Mouse (Mus musculus) limb, embryonic 15.5 days (tissue): Measurements from ENCODE around the gene Fam114a1. TPM values are rescaled to one million over a fixed set of nuclear protein-coding genes. Genes with fewer than 3 reads are reported as not detected.
A peak's percentile ranks its signal among the peaks of the same experiment; 100 is the strongest.

Experiments
- ATAC-seq: fragments of 200-750 bp; cut with Nextera tagmentation; 2 replicates; pipeline ENCODE4 v1.8.0; 2017; ENCODE audit warnings: low read depth, moderate TSS enrichment; ENCODE audit not compliant: insufficient number of reproducible peaks, low FRiP score, low TSS enrichment
- H3K27ac ChIP-seq: fragments of 300-500 bp; sonication (generic); 2 replicates; pipeline ENCODE4 v1.5.1; 2015; ENCODE audit warnings: moderate library complexity, mild to moderate bottlenecking, inconsistent platforms
- H3K27me3 ChIP-seq: fragments of 300-500 bp; sonication (generic); 2 replicates; pipeline ENCODE4 v1.6.1; 2015; ENCODE audit warnings: inconsistent platforms
- H3K36me3 ChIP-seq: fragments of 300-500 bp; sonication (generic); 2 replicates; pipeline ENCODE4 v1.6.1; 2015; ENCODE audit warnings: inconsistent platforms
- H3K4me1 ChIP-seq: fragments of 300-500 bp; sonication (generic); 2 replicates; pipeline ENCODE4 v1.6.1; 2015; ENCODE audit warnings: inconsistent platforms
- H3K4me2 ChIP-seq: fragments of 300-500 bp; sonication (generic); 2 replicates; pipeline ENCODE4 v1.6.1; 2015; ENCODE audit warnings: mild to moderate bottlenecking, inconsistent platforms
- H3K4me3 ChIP-seq: fragments of 300-500 bp; sonication (generic); 2 replicates; pipeline ENCODE4 v1.5.1; 2015; ENCODE audit warnings: mild to moderate bottlenecking, inconsistent platforms
- H3K9ac ChIP-seq: fragments of 300-500 bp; sonication (generic); 2 replicates; pipeline ENCODE4 v1.6.1; 2015; ENCODE audit warnings: inconsistent platforms
- H3K9me3 ChIP-seq: fragments of 300-500 bp; sonication (generic); 2 replicates; pipeline ENCODE4 v1.6.1; 2016; ENCODE audit warnings: inconsistent platforms
- WGBS: fragments of 180-500 bp; shearing (Covaris S2); methylation state at CpG from one replicate; pipeline ENCODE4 v1.1.7; 2015; 5-methylcytosine and 5-hydroxymethylcytosine counted together
- polyA plus RNA-seq: library from polyadenylated mRNA; unstranded; fragments of >200 nt; fragmentation: Nextera tagmentation; extraction: Ambion mirVana; gene quantifications from 2 replicates; pipeline ENCODE4 v1.2.1, GENCODE M21; 2015

Fam114a1 gene
- polyA plus RNA-seq, 1 experiment from 2014 or later = 84.0 TPM

DNA sequence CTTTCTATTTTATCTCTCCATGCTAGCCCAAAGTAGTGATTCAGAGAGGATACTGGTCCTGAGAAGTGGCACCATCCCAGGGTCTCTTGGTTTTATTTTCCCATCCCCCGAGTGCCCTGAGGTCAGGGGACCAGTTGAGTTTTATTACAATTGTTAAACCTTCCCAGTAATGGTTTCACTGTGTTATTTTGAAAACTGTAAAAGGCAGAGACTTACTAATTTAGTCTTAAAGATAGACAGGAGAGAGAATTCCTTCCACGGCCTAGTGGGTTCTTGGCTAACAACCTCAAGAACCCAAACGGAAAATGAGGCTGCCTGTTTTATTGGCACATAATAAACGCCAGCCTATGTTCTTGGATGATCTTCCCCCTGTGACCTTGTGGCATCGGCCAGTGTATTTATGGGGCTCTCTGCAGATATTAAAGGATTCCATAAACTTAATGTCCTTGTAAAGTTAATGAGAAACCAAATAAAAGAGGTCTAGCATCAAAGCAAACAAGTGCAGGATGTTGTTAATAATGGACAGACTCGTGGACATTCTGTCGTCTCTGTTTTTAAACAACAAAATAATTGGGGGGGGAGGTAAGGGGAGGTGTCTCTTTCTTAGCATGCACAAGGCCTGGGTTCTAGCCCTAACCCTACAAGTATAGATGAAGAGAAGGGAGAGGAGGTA, 42.2 kb downstream of the Fam114a1 start:
- WGBS = 27% methylated on average over 7 of the region's 7 CpGs
- peaks cover 66% of the 10 kb centered on the region for H3K36me3 ChIP-seq
- no peak overlapping the region for H3K4me3 ChIP-seq
- ATAC-seq = no peak
- H3K4me1 ChIP-seq = no peaks in the 10 kb centered on the region
- no peak overlapping the region for H3K27ac ChIP-seq
- H3K4me2 ChIP-seq = no peak overlapping the region
- H3K9ac ChIP-seq = no peak overlapping the region
- H3K9me3 ChIP-seq = no peaks in the 10 kb centered on the region
- H3K27me3 ChIP-seq = no peaks in the 10 kb centered on the region

DNA sequence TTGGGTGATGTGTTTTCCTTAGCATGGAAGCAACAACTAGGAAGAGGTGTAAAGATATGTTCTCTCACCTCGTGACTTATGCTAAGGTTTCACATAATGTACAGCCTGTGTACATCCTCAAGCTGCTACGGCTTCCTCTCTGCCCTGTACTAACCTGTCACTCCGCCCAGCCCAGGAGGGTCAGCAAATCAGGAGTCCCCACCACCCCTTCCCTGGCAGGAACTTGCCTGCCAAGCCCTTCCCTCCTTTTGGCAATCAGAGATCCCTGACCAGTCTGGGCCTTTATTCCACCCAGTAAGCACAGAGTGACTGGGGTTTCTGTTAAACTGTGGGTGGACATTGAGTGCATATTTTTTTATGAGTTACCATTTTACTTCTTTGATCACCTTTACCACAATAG, 45.6 kb downstream of the Fam114a1 start:
- Histone ChIP-seq H3K4me2 (no peak overlapping the region), H3K9ac (no peak overlapping the region), H3K9me3 (no peaks in the 10 kb centered on the region), H3K4me3 (no peak overlapping the region), H3K27me3 (no peaks in the 10 kb centered on the region), H3K27ac (no peak overlapping the region), H3K36me3 (peaks cover 71% of the 10 kb centered on the region), H3K4me1 (no peaks in the 10 kb centered on the region)
- ATAC-seq = no peak
- WGBS = 83% methylated on average over 3 of the region's 3 CpGs

DNA sequence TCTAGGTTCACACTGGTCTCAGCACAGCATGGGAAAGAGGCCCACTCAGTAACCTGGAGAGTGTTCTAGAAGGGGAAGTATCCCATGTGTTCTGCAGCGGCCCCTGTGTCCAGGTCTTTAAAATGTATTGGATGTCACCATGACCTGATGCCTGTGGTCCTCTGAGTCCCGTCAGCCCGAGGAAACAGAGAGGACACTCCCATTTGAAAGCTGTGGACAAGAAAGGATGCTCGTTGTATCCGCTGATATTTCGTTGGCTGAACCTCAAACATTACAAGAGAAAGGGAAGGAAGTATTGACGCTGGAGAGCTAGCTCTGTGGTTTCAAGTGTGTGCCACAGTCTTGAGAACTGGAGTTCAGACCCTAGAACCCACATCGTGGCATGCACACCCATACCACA, 49.2 kb downstream of the Fam114a1 start:
- no peak overlapping the region for H3K4me2 ChIP-seq
- ATAC-seq = no peak
- no peaks in the 10 kb centered on the region for H3K4me1 ChIP-seq
- no peaks in the 10 kb centered on the region for H3K9me3 ChIP-seq
- H3K36me3 ChIP-seq = peaks cover 83% of the 10 kb centered on the region
- H3K27ac ChIP-seq = no peak overlapping the region
- H3K4me3 ChIP-seq = no peak overlapping the region
- 78% methylated on average over 8 of the region's 8 CpGs for WGBS
- no peak overlapping the region for H3K9ac ChIP-seq
- H3K27me3 ChIP-seq = no peaks in the 10 kb centered on the region

DNA sequence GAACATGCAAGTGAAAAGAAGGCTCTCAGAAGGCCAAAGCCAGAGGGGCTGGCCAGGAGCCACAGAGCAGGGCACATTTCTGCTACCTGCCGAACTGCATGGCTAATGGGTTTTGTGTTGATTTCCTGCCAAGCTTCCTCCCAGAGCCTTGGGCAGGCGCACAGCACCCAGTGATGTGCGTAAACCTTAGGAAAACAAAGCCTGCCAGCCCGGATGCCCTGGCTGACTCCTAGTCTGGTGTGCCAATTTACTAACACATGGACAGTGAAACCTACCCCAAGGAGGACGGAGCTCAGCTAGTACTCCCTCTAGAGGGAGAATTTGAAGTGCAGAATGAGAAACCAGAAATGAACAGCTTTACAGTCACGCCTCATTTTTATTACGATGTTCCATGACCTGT, 50.0 kb downstream of the Fam114a1 start:
- Histone ChIP-seq H3K36me3 (peaks cover 80% of the 10 kb centered on the region), H3K4me3 (no peak overlapping the region), H3K4me2 (no peak overlapping the region), H3K9ac (no peak overlapping the region), H3K27me3 (no peaks in the 10 kb centered on the region), H3K4me1 (no peaks in the 10 kb centered on the region), H3K27ac (no peak overlapping the region), H3K9me3 (no peaks in the 10 kb centered on the region)
- 50% methylated on average over 7 of the region's 7 CpGs for WGBS
- ATAC-seq = no peak

DNA sequence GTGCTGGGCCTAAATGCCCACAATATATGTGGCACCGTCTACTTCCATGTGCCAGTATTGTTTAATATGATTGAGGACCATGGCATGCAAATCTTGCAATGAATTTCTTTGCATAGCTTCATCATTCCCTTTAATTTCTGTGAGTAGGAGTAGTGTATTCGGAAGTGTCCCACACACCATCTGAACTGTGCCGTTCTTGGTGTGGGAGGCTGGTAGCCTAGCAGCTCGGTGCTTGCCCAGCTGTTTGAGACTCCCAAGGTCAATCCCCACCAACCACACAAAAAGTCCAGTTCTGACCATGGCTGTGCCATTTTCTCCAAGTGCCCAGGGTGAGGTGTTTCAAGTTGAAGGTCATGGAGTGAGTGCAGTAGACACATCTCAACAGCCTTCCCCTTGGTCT, 52.1 kb downstream of the Fam114a1 start:
- 99% methylated on average over 4 of the region's 4 CpGs for WGBS
- H3K27ac ChIP-seq = no peak overlapping the region
- peaks cover 61% of the 10 kb centered on the region for H3K36me3 ChIP-seq
- H3K4me1 ChIP-seq = peaks cover 3% of the 10 kb centered on the region
- no peaks in the 10 kb centered on the region for H3K9me3 ChIP-seq
- no peak overlapping the region for H3K4me2 ChIP-seq
- H3K9ac ChIP-seq = no peak overlapping the region
- no peak for ATAC-seq
- H3K27me3 ChIP-seq = no peaks in the 10 kb centered on the region
- H3K4me3 ChIP-seq = no peak overlapping the region

DNA sequence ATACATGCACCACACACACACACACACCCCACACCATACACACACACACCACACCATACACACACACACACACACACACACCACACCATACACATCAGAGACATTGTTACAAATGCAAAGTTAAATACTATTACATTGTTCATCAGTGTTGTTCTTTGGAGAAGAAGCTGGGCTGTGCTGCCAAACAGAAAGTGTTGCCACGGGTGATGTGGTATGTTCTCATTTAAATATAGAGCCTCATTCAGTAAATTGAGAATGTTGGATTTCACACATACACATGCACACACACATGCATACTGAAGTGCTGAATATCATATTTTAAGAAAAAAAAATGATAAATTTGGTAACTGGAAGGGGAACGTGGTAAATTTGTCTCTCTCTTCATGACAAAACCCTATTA, 54.8 kb downstream of the Fam114a1 start:
- no peak for ATAC-seq
- no peaks in the 10 kb centered on the region for H3K9me3 ChIP-seq
- no peak overlapping the region for H3K27ac ChIP-seq
- no peak overlapping the region for H3K4me2 ChIP-seq
- H3K27me3 ChIP-seq = no peaks in the 10 kb centered on the region
- H3K36me3 ChIP-seq = peaks cover 52% of the 10 kb centered on the region
- no peak overlapping the region for H3K9ac ChIP-seq
- H3K4me1 ChIP-seq = peaks cover 6% of the 10 kb centered on the region
- H3K4me3 ChIP-seq = no peak overlapping the region
- WGBS = 79% methylated on average over 2 of the region's 2 CpGs

DNA sequence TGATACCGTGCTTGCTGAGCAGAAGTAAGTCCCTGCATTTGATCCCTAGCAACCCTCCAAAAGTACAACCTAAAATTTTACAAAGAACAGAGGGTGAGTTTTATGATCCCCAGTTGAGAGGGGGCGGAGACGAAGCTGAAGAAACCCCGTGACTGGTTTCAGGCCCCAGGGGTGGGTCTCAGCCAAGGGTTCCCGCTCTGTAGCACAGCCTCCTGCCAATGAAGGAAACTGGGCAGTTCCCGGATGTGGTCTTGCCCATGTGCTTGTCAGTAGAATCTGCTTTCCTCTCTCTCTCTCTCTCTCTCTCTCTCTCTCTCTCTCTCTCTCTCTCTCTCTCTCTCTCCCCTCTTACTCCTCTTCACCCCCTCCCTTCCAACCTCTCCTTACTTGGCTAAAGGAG, 56.0 kb downstream of the Fam114a1 start:
- ATAC-seq = no peak
- no peak overlapping the region for H3K9ac ChIP-seq
- H3K4me1 ChIP-seq = peaks cover 6% of the 10 kb centered on the region
- H3K4me2 ChIP-seq = no peak overlapping the region
- no peaks in the 10 kb centered on the region for H3K27me3 ChIP-seq
- WGBS = 32% methylated on average over 6 of the region's 6 CpGs
- H3K36me3 ChIP-seq = peaks cover 57% of the 10 kb centered on the region
- no peaks in the 10 kb centered on the region for H3K9me3 ChIP-seq
- no peak overlapping the region for H3K27ac ChIP-seq
- H3K4me3 ChIP-seq = no peak overlapping the region

DNA sequence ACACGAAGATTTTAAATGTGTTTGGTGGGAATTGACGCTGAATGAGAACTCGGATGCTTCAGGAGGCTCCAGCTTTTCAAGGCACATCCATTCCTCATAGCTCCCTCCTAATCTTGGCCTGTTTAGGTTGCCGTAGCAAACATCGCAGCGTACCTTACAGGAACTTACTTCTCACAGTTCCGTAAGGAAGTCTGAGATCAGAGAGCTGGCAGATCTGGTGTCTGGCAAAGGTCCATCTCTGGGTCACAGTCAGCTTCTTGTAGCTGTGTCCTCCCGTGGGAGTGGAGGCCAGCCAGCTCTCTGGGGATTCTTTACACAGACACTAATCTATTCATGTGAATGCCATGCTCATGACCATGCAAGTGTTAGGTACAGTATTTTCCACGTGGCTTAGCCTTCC, 56.9 kb downstream of the Fam114a1 start:
- ATAC-seq = no peak
- Histone ChIP-seq H3K4me1 (peaks cover 6% of the 10 kb centered on the region), H3K9ac (no peak overlapping the region), H3K27me3 (no peaks in the 10 kb centered on the region), H3K36me3 (peaks cover 55% of the 10 kb centered on the region), H3K4me2 (no peak overlapping the region), H3K4me3 (no peak overlapping the region), H3K27ac (no peak overlapping the region), H3K9me3 (no peaks in the 10 kb centered on the region)
- WGBS = 70% methylated on average over 9 of the region's 9 CpGs

DNA sequence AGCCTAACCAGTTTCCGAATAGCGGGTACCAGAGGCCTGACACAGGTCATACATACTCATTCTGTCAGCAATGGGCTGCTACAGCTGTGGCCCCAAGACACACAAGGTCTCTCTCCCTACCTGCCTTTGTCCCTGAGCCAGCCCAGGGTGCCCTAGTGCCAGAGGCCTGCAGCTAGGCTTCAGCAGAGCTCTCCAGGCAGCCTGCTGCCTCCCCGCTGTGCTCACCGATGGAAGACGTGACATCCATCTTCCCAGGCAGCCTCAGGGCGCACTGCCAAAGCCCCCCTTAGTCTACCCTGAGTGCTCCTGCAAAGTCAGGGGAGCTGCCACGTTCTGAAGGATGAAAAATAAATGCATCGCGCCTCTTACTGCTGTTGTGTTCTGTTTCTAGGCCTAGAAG, 58.1 kb downstream of the Fam114a1 start:
- no peak overlapping the region for H3K27ac ChIP-seq
- no peak for ATAC-seq
- H3K27me3 ChIP-seq = no peaks in the 10 kb centered on the region
- H3K4me3 ChIP-seq = no peak overlapping the region
- H3K4me1 ChIP-seq = peaks cover 6% of the 10 kb centered on the region
- no peaks in the 10 kb centered on the region for H3K9me3 ChIP-seq
- 52% methylated on average over 9 of the region's 9 CpGs for whole genome bisulfite sequencing
- no peak overlapping the region for H3K9ac ChIP-seq
- H3K36me3 ChIP-seq = peaks cover 50% of the 10 kb centered on the region
- H3K4me2 ChIP-seq = no peak overlapping the region

DNA sequence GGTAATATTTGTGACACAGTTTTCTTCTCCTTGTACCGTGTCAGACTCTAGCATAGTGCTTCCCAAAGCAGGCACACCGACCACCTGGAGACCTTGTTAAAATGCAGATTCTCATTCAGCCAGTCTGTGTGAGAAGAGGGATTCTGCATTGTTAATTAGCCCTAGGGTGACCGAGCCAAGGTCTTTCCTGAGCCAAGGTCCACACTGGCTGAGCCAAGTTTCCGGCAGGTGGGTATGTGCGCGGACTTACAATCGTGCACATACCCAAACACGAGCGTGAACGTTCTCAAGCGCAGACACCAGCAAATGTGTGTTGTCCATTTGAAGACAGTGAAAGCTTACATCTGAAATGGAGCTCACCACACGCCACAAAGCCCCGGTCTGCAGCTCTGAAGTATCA, 66.7 kb downstream of the Fam114a1 start:
- Histone ChIP-seq H3K36me3 (peaks cover 56% of the 10 kb centered on the region), H3K9ac (no peak overlapping the region), H3K4me3 (no peak overlapping the region), H3K27ac (no peak overlapping the region), H3K4me1 (peaks cover 11% of the 10 kb centered on the region), H3K4me2 (no peak overlapping the region), H3K9me3 (no peaks in the 10 kb centered on the region), H3K27me3 (no peaks in the 10 kb centered on the region)
- no peak for ATAC-seq
- 61% methylated on average over 13 of the region's 13 CpGs for WGBS

DNA sequence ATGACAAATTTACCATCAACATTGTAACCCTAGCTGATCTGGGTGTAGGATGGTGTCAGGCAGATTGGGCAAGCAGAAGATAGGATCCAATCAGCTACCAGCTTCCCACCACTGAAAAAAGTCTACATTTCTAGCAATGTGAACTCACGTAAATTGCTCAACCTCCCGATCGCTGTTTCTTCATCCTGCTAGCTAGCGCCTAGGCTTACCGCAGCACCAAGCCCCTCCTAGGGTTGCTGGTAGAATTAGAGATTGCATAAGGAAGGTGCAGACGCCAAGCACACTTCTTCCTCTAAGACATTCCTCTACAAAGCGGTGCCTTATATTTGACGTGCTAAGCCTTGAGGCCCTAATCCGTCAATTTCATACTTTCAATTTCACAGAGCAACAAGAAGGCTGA, 68.4 kb downstream of the Fam114a1 start:
- Histone ChIP-seq H3K4me1 (peaks cover 11% of the 10 kb centered on the region), H3K27ac (peak overlapping the region; percentile 19; the same call in 1 of the 2 replicates), H3K4me2 (no peak overlapping the region), H3K27me3 (no peaks in the 10 kb centered on the region), H3K9me3 (no peaks in the 10 kb centered on the region), H3K9ac (no peak overlapping the region), H3K36me3 (peaks cover 59% of the 10 kb centered on the region), H3K4me3 (no peak overlapping the region)
- WGBS = 49% methylated on average over 9 of the region's 9 CpGs
- no peak for ATAC-seq

DNA sequence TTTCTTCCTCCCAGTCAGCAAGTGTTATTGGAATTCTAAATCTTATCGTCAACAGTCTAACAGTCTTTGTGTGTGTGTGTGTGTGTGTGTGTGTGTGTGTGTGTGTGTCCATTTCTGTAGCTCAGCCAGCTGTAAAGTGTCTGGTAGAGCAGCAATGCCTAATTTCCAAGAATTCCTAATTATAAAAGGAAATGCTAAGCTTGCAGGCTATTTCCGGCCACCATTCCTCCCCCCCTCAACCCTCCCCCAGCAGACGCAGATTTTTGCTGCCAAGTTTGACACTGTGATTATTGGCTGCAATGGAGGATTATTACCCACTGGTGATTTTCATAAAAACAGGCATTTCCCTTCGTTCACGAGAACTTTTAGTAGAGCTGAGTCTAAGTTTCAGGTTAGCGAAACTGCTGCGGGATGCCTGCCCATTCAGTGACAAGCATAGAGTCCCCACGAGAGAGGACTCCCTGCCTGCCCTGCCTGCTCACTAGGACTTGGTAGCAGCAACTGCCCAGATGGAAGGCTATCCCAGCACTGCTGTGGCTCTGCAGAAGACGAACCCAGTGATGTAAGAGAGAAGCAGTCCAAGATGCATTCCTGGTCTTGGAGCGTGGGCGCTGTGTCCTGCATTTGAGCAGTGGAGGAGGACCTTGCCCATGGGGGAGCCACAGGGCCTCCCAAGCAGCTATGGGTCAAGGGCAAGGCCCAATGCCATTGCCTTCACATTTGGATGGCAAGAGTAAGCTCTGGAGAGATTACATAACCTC, 69.1 kb downstream of the Fam114a1 start:
- Histone ChIP-seq H3K9ac (no peak overlapping the region), H3K36me3 (peaks cover 52% of the 10 kb centered on the region), H3K4me2 (no peak overlapping the region), H3K27ac (peak overlapping the region; percentile 62), H3K9me3 (no peaks in the 10 kb centered on the region), H3K4me1 (peaks cover 11% of the 10 kb centered on the region), H3K27me3 (no peaks in the 10 kb centered on the region), H3K4me3 (no peak overlapping the region)
- ATAC-seq = peak; percentile 40
- WGBS = 34% methylated on average over 11 of the region's 11 CpGs
